Mouse (Mus musculus): Measurements from ENCODE around the gene Mt3. TPM values are rescaled to one million over a fixed set of nuclear protein-coding genes. Genes with fewer than 3 reads are reported as not detected.

Gene Mt3
- polyA plus RNA-seq (2015; fragmentation: Nextera tagmentation; extraction: Ambion mirVana), result 57.4 and 68.9 TPM in 2 replicates

DNA sequence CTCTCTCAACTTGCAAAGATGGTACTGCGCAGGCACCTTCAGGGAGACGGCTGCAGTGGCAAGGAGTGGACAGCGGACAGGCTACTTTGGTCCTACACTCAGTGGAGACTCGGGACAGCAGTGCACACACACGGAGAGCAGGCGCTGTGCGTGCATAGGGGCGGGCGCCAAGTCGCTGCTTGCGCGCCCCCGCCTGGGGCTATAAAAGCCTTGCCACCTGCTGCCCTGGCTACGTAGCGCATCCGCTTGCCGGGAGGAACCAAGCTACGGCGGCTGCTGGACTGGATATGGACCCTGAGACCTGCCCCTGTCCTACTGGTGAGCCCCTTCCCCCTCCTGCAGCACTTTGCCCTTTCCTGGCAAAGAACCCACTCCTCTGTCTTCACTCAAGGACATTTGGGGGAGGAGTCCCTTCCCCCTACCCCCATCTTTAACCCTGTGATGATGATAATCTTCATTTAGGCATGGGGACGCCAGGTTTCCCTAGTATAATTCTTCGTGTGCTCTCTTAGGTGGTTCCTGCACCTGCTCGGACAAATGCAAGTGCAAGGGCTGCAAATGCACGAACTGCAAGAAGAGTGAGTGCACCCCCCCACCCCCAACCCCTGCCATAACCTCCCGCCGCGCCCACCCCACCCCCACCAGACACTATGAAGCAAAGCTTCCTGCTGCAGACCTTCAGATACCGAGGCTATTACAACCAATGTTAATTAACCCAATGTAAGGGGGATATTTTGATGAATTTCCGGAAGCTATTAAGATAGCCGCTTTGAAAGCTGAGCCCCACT is at the start of gene Mt3:
TSS of gene Mt3 (plus strand) at position 95 of the 788 bp plus-strand sequence.
- Histone ChIP-seq H3K27me3 (ENCODE audit: control insufficient read depth, insufficient read depth, low read length) (peaks cover 7% of the 10 kb centered on the region; the same call in 1 of the 2 replicates), H3K4me3 (ENCODE audit: low read length) (peak within 1 kb of the TSS; percentile 53), H3K4me1 (ENCODE audit: control insufficient read depth, insufficient read depth, low read length) (peaks cover 20% of the 10 kb centered on the region), H3K36me3 (ENCODE audit: control insufficient read depth, insufficient read depth) (no peaks in the 10 kb centered on the region), H3K9ac (ENCODE audit: low read length) (peak within 1 kb of the TSS; percentile 64), H3K4me2 (ENCODE audit: low read depth, low read length) (peak within 1 kb of the TSS; percentile 66), H3K9me3 (replicated peaks; ENCODE audit: control insufficient read depth, low read length) (no peaks in the 10 kb centered on the region), H3K27ac (ENCODE audit: low read length) (no peak within 1 kb of the TSS)
- 4% methylated on average over 29 of the region's 29 CpGs for WGBS
- peak; percentile 65; the same call in 1 of the 2 replicates for ATAC-seq (replicated peaks; ENCODE audit: extremely low read depth, insufficient read depth, low FRiP score)

DNA sequence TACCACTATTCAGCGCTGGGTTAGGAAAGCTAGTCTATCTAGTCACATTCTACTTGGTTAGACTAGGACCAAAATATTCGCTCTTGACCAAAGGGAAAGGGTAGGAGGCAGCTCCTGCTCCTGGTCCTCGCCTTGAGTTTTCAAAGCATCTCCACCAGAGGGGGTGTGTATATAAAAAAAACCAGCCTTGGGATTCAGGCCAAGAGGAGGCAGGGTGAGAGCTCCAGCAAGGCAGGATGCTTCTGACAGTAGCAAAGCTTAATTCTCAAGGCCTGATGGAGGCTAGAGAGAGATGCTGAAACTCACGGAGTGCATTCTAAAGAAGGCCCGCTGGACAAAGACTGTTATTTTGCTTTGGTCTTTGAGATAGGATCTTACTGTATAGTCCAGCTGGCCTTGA is 48.3 kb upstream of the Mt3 start:
- 44% methylated on average over 5 of the region's 5 CpGs for WGBS
- Histone ChIP-seq H3K36me3 (ENCODE audit: control insufficient read depth, insufficient read depth) (no peaks in the 10 kb centered on the region), H3K27ac (ENCODE audit: low read length) (no peak overlapping the region), H3K27me3 (ENCODE audit: control insufficient read depth, insufficient read depth, low read length) (peaks cover 4% of the 10 kb centered on the region; the same call in 1 of the 2 replicates), H3K9ac (ENCODE audit: low read length) (no peak overlapping the region), H3K4me2 (ENCODE audit: low read depth, low read length) (no peak overlapping the region), H3K9me3 (replicated peaks; ENCODE audit: control insufficient read depth, low read length) (no peaks in the 10 kb centered on the region), H3K4me1 (ENCODE audit: control insufficient read depth, insufficient read depth, low read length) (0 out of 2 replicates have a peak, but pooled peaks cover under 1% of the 10 kb centered on the region), H3K4me3 (ENCODE audit: low read length) (no peak overlapping the region)
- ATAC-seq (replicated peaks; ENCODE audit: extremely low read depth, insufficient read depth, low FRiP score), result no peak

DNA sequence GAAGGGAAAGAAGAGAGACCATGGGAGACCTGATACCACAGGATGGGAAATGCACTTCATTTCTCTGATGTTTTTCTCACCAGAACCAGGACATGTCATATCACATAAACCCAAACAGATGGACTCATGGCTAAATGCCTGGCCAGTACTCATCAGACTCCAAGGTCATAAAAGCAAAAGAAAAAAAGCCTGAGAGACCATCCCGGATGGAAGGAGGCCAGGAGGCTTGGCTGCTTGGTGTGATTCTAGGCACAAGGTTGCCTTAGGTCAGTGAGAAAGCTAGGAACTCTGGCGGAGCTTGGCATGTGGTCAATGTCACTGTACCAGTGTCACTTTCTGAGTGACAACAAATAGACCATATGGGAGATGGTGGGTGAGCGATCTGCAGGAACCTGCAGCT is 44.5 kb upstream of the Mt3 start:
- H3K4me1 ChIP-seq (ENCODE audit: control insufficient read depth, insufficient read depth, low read length), result no peaks in the 10 kb centered on the region
- H3K36me3 ChIP-seq (ENCODE audit: control insufficient read depth, insufficient read depth), result no peaks in the 10 kb centered on the region
- H3K4me3 ChIP-seq (ENCODE audit: low read length), result no peak overlapping the region
- no peaks in the 10 kb centered on the region for H3K9me3 ChIP-seq (replicated peaks; ENCODE audit: control insufficient read depth, low read length)
- no peak overlapping the region for H3K27ac ChIP-seq (ENCODE audit: low read length)
- 54% methylated on average over 3 of the region's 3 CpGs for WGBS
- no peaks in the 10 kb centered on the region for H3K27me3 ChIP-seq (ENCODE audit: control insufficient read depth, insufficient read depth, low read length)
- ATAC-seq (replicated peaks; ENCODE audit: extremely low read depth, insufficient read depth, low FRiP score), result no peak
- no peak overlapping the region for H3K9ac ChIP-seq (ENCODE audit: low read length)
- no peak overlapping the region for H3K4me2 ChIP-seq (ENCODE audit: low read depth, low read length)

DNA sequence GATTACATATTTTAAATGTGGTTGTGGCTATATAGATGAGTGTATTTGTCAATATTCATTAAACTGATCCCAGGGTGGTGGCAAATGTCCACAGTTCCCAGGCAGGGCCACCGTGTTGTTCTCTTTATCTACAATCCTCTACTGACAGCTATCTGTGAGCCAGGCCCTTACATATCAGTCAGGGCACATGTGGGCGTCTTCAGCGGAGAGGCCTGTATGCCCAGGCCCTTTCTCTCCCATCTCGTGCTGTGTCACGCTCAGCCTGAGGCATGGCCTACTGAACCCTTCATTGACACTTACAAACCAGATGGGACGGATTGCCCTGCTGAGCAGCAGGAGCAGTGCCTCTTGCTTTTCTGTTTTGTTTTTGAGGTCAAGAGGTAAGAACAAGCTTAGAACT is 43.0 kb upstream of the Mt3 start:
- WGBS, result 64% methylated on average over 6 of the region's 6 CpGs
- no peak overlapping the region for H3K27ac ChIP-seq (ENCODE audit: low read length)
- H3K36me3 ChIP-seq (ENCODE audit: control insufficient read depth, insufficient read depth), result no peaks in the 10 kb centered on the region
- no peak overlapping the region for H3K4me2 ChIP-seq (ENCODE audit: low read depth, low read length)
- H3K4me3 ChIP-seq (ENCODE audit: low read length), result no peak overlapping the region
- no peak for ATAC-seq (replicated peaks; ENCODE audit: extremely low read depth, insufficient read depth, low FRiP score)
- no peak overlapping the region for H3K9ac ChIP-seq (ENCODE audit: low read length)
- no peaks in the 10 kb centered on the region for H3K9me3 ChIP-seq (replicated peaks; ENCODE audit: control insufficient read depth, low read length)
- no peaks in the 10 kb centered on the region for H3K4me1 ChIP-seq (ENCODE audit: control insufficient read depth, insufficient read depth, low read length)
- H3K27me3 ChIP-seq (ENCODE audit: control insufficient read depth, insufficient read depth, low read length), result no peaks in the 10 kb centered on the region

- 79% methylated on average over 5 of the region's 5 CpGs for WGBS
- no peaks in the 10 kb centered on the region for H3K4me1 ChIP-seq (ENCODE audit: control insufficient read depth, insufficient read depth, low read length)
- no peak overlapping the region for H3K4me2 ChIP-seq (ENCODE audit: low read depth, low read length)
- H3K27ac ChIP-seq (ENCODE audit: low read length), result no peak overlapping the region
- H3K4me3 ChIP-seq (ENCODE audit: low read length), result no peak overlapping the region
- no peaks in the 10 kb centered on the region for H3K36me3 ChIP-seq (ENCODE audit: control insufficient read depth, insufficient read depth)
- H3K27me3 ChIP-seq (ENCODE audit: control insufficient read depth, insufficient read depth, low read length), result no peaks in the 10 kb centered on the region
- no peaks in the 10 kb centered on the region for H3K9me3 ChIP-seq (replicated peaks; ENCODE audit: control insufficient read depth, low read length)
- ATAC-seq (replicated peaks; ENCODE audit: extremely low read depth, insufficient read depth, low FRiP score), result no peak
- no peak overlapping the region for H3K9ac ChIP-seq (ENCODE audit: low read length)
Observed at GRCm38 (mm10) chr8:94109835-94110234, 42.6 kb upstream of the Mt3 start.

GRCm38 (mm10) chr8:94110526-94111177 is 41.8 kb upstream of the Mt3 start:
- H3K4me2 ChIP-seq (ENCODE audit: low read depth, low read length), result no peak overlapping the region
- H3K9me3 ChIP-seq (replicated peaks; ENCODE audit: control insufficient read depth, low read length), result no peaks in the 10 kb centered on the region
- no peak overlapping the region for H3K27ac ChIP-seq (ENCODE audit: low read length)
- WGBS, result 75% methylated on average over 6 of the region's 6 CpGs
- no peak overlapping the region for H3K9ac ChIP-seq (ENCODE audit: low read length)
- H3K4me1 ChIP-seq (ENCODE audit: control insufficient read depth, insufficient read depth, low read length), result no peaks in the 10 kb centered on the region
- H3K27me3 ChIP-seq (ENCODE audit: control insufficient read depth, insufficient read depth, low read length), result no peaks in the 10 kb centered on the region
- no peaks in the 10 kb centered on the region for H3K36me3 ChIP-seq (ENCODE audit: control insufficient read depth, insufficient read depth)
- ATAC-seq (replicated peaks; ENCODE audit: extremely low read depth, insufficient read depth, low FRiP score), result no peak
- H3K4me3 ChIP-seq (ENCODE audit: low read length), result no peak overlapping the region

GRCm38 (mm10) chr8:94113435-94113834 is 39.0 kb upstream of the Mt3 start:
- no peak overlapping the region for H3K9ac ChIP-seq (ENCODE audit: low read length)
- H3K4me3 ChIP-seq (ENCODE audit: low read length), result no peak overlapping the region
- H3K9me3 ChIP-seq (replicated peaks; ENCODE audit: control insufficient read depth, low read length), result no peaks in the 10 kb centered on the region
- H3K27me3 ChIP-seq (ENCODE audit: control insufficient read depth, insufficient read depth, low read length), result no peaks in the 10 kb centered on the region
- H3K27ac ChIP-seq (ENCODE audit: low read length), result no peak overlapping the region
- no peaks in the 10 kb centered on the region for H3K36me3 ChIP-seq (ENCODE audit: control insufficient read depth, insufficient read depth)
- H3K4me2 ChIP-seq (ENCODE audit: low read depth, low read length), result no peak overlapping the region
- no peaks in the 10 kb centered on the region for H3K4me1 ChIP-seq (ENCODE audit: control insufficient read depth, insufficient read depth, low read length)
- no peak for ATAC-seq (replicated peaks; ENCODE audit: extremely low read depth, insufficient read depth, low FRiP score)
- 32% methylated on average over 1 of the region's 1 CpGs for WGBS

- Histone ChIP-seq H3K27ac (ENCODE audit: low read length) (no peak overlapping the region), H3K9ac (ENCODE audit: low read length) (no peak overlapping the region), H3K4me1 (ENCODE audit: control insufficient read depth, insufficient read depth, low read length) (no peaks in the 10 kb centered on the region), H3K4me2 (ENCODE audit: low read depth, low read length) (no peak overlapping the region), H3K27me3 (ENCODE audit: control insufficient read depth, insufficient read depth, low read length) (no peaks in the 10 kb centered on the region), H3K9me3 (replicated peaks; ENCODE audit: control insufficient read depth, low read length) (no peaks in the 10 kb centered on the region), H3K36me3 (ENCODE audit: control insufficient read depth, insufficient read depth) (no peaks in the 10 kb centered on the region), H3K4me3 (ENCODE audit: low read length) (no peak overlapping the region)
- 89% methylated on average over 2 of the region's 2 CpGs for WGBS
- no peak for ATAC-seq (replicated peaks; ENCODE audit: extremely low read depth, insufficient read depth, low FRiP score)
Observed at GRCm38 (mm10) chr8:94113972-94114371, 38.4 kb upstream of the Mt3 start.

DNA sequence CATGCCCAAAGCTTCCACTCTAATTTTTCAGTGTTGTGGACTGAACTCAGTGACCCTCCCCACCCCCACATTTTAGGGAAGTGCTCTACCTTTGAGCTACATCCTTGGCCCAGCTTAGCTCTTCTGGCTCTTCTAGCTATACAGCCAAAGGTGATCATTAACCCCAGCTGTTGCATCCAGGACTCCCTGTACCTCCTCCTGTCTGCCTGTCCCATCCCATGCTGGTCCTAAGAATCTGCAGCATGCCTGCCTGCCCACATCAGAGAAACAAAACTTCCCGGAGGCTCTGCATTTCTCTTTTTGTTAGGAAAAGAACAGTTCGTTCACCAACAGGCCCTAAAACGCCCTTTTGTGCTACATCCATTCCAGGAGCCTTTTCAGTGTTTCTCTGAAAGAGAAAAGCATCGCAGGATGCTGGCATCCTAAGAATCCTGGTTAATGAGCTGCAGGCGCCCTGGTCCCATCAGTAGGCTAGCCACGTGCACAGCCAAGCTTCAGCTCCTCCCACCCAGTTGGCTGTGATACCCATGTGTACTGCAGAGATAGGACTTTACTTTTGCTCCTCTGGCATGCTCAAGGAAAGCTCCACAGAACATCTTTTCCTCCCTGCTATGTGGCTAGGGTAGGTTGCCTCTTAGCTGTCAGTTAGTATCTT is 33.5 kb upstream of the Mt3 start:
- Histone ChIP-seq H3K4me3 (ENCODE audit: low read length) (no peak overlapping the region), H3K4me2 (ENCODE audit: low read depth, low read length) (no peak overlapping the region), H3K9me3 (replicated peaks; ENCODE audit: control insufficient read depth, low read length) (no peaks in the 10 kb centered on the region), H3K27me3 (ENCODE audit: control insufficient read depth, insufficient read depth, low read length) (no peaks in the 10 kb centered on the region), H3K36me3 (ENCODE audit: control insufficient read depth, insufficient read depth) (no peaks in the 10 kb centered on the region), H3K9ac (ENCODE audit: low read length) (no peak overlapping the region), H3K27ac (ENCODE audit: low read length) (no peak overlapping the region), H3K4me1 (ENCODE audit: control insufficient read depth, insufficient read depth, low read length) (no peaks in the 10 kb centered on the region)
- WGBS, result 17% methylated on average over 6 of the region's 6 CpGs
- ATAC-seq (replicated peaks; ENCODE audit: extremely low read depth, insufficient read depth, low FRiP score), result no peak

Data from heart, embryonic 16.5 days (tissue).